Mouse (Mus musculus) heart, postnatal 36 days (tissue): Measurements from ENCODE around the gene Ago4. TPM values are rescaled to one million over a fixed set of nuclear protein-coding genes. Genes with fewer than 3 reads are reported as not detected.
"Not testable (repeated sequence)": the region's sequence is repeated elsewhere in the genome, so short reads cannot be mapped to it uniquely, and the experiment has no call there.

ENCODE experiments used
- DNase-seq, 2 experiments: peaks; one replicate each; pipeline ENCODE4 v3.0.0; 2021 to 2022
- intact Hi-C: fragments of 180-260 bp; cut with DNase I; formaldehyde crosslinking; loops from one replicate; pipeline ENCODE4 v1.15.1; 2025
- total RNA-seq, 2 experiments: library from RNA; stranded (reverse); gene quantifications; 2 replicates each; pipeline ENCODE4 v1.2.3; 2021

Gene Ago4
- 1 to 10 TPM; 9.2 to 9.7 TPM for total RNA-seq

DNA sequence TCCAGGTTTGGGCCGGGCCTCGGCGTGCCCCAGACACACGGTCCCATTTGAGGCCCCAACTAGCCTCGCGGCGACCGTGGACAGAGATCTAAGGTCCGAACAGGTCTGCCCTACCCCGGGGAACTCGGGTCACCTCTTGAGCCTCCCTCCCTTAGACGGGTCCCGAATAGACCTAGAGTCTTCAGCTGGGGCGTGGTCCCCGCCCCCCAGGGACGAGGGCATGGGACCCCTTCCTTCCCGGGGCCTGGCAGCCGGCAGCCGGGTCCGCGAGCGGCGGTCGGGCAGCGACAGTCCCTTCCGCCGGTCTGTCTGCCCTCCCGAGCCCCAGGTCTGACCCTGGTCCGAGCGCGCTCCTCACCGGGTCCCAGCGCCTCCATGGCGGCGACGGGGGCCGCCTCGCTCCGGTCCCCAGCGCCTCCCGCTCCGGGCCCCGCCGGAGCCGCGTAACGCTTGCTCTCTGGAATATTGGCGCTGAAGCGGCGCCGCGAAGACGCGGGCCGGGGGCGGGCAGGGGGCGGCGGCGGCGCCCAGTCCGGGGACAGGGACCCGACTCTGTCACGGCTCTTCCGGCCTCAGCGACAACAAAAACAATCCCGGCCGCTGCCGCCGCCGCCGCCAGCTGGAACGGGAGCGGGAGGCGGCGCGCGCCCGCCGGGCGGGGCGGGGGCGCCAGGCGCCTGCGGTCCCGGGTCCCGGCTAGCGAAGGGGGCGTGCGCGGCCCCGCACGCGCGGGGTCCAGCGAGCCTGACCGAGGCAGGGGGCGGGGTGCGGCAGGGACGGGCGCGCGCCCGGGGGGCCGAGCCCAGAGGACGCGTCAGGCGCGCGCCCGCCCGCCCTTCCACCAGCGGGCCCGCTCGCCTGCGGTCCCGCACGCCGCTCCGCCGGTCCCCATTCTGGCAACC, at the start of gene Ago4:
Ago4 (minus strand) TSS at position 646 of the 902 bp plus-strand sequence.
- peak; percentile 57 to 60 for DNase-seq
- intact Hi-C loops, result no loop called here

- no peak for DNase-seq
- intact Hi-C loops, result no loop called here
These were observed 45.8 kb upstream of the Ago4 start for GRCm38 (mm10) chr4:126579077-126579476.

DNA sequence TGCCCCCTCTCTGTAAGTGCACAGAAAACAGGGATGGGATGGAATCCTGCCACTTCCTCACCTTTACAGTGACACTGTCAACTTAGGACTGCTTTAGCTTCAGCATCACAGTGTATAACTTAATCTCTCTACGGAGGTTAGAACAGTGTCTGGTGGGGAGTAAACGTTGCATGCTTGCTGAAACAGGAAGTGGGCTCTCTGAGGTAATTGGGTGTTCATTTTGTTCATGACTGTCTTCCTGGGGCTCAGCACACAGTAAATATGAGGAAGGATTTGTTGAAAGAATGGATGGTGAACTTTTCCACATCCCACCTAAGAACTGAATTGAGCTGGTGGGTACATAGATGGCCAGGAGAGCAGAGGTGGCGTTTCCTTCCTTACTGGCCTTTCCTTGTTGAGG, 44.6 kb upstream of the Ago4 start:
- no peak for DNase-seq
- intact Hi-C loops, result no loop called here

DNA sequence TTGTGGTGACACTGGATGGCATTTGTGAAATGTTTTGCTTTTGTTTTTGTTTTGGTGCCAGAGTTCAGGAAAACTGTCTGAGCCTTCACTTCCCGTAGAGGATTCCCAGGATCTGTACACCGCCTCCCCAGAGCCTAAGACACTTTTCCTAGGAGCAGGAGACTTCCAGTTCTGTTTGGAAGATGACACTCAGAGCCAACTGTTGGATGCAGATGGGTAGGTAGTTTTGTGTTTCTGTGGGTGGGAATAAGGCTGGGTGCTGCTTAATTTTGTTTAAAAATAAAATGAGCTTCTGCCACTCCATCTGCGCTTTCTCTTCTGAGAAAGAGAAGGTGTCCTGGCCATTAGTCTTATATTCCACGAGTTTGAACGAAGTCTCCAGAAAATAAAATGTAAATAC, 43.0 kb upstream of the Ago4 start:
- DNase-seq, result no peak
- intact Hi-C loops, result no loop called here

DNA sequence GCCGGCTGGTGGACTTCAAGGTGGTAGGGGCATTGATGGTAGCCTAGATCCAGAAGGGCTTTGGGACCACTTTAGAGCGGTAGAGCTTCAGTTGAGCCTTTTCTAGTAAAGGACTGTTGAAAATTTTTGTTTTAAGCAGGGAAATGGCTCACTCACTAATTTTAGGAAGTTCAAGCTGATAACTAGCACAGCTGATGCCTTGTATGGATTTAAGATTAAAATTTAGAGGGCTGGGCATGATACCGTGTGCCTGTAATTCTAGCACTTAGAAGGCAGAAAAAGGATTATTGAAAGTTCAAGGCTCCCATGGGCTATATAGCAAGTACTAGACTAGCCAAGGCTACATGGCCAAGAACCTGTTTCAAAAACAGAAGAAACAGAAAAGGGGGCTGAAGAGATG, 36.5 kb upstream of the Ago4 start:
- no peak for DNase-seq
- intact Hi-C loops, result no loop called here

DNA sequence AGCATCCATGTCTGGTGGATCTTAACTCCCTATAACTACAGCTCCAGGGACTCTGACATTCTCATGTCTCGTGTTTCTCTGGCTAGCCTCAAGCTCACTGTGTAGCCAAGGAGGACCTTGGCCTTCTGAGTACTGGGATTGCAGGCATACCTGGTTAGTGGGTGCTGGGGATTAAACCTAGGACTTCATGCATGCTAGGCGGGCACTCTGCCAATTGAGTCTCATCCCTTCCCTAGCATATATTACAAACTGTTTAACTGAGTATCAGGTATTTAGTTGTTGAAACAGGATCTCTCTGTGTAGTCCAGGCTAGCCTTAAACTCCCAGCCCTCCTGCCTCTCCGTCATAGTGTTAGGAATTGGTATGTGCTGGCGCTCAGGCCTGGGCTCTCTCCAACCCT, 34.0 kb upstream of the Ago4 start:
- DNase-seq, result no peak
- intact Hi-C loops, result no loop called here

DNA sequence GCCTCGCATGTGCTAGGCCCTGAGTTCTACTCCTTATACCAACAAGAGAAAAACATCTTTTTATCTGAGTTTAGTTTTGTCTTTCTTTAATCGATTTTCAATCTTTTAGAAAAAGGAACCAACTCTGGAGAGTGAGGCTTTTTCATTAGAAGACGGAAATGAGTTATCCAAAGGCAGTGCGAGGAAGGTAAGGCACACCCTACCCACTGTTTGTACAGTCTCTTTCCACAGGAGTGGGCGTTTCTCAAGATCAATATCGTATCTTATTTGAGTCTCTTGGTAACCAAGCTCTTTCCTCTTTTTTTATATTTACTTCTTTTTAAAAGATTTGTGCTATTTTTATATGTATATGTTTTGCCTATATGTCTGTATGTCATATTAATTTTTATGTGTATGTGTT, 30.5 kb upstream of the Ago4 start:
- intact Hi-C loops, result no loop called here
- no peak for DNase-seq

DNA sequence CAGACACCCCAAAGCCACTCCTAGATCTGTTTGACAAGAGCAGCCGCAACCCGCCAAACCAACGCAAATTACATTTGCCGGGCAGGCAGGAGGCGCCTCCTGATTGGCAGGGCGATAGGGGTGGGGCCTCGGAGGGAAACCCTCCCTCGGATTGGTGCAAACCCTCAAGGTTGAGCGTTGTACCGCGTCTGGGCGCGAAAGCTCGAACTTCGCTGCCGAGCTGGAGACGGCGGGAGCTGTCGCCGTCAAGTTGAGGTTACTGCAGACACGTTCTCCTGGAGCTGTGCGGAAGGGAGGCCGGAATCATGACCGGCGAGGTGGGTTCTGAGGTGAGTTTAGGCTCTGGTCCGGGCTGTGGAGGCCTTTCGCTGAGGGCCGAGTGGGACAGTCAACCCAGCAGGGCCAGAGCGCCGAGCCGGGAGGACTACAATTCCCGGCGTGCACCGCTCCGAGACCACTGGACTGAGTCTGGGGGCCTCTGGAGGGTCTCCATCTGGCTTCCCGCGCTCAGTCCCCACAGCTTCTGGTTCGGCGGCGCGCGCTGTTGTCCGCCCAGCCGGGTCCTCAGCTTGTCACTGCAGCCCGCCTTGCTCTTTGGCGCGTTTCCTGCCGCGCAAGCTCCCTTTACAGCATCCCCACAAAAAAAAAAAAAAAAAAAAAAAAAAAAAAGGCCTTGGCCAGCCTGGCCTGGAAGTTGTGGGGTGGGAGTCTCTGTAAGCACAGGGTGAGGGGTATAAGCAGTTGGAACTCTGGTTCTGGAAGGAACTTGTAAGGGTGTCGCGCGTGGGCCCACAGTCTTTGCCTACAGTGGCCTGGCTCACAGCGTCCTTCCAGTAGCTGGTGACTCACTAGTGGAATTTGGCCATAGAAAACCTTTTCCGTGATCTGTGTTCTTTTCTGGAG, 23.8 kb upstream of the Ago4 start, which contains the start of gene Clspn:
Clspn (plus strand) TSS at position 127 of the 903 bp plus-strand sequence.
- DNase-seq, result peak; percentile 82 to 84
- intact Hi-C loops, result loop anchor here (5.0 to 10.0 kb wide), 4 partner anchors 120 to 768 kb away; partner anchors contain the start of gene Psmb2

- intact Hi-C loops, result loop anchor here (1.0 to 10.0 kb wide), 3 partner anchors 187 to 770 kb away; no protein-coding TSS in a partner anchor
These were observed 21.2 kb upstream of the Ago4 start for GRCm38 (mm10) chr4:126554462-126554861.

GRCm38 (mm10) chr4:126553685-126554084, 20.4 kb upstream of the Ago4 start:
- intact Hi-C loops, result loop anchor here (1.0 to 10.0 kb wide), 3 partner anchors 188 to 771 kb away; no protein-coding TSS in a partner anchor
- DNase-seq, result no peak

More at GRCm38 (mm10) chr4:126554462-126554861, 21.2 kb upstream of the Ago4 start:
- peak; percentile 5 to 7 for DNase-seq

GRCm38 (mm10) chr4:126553105-126553504, 19.8 kb upstream of the Ago4 start:
- intact Hi-C loops, result loop anchor here (10.0 kb wide), 1 partner anchor 772 kb away; no protein-coding TSS in a partner anchor
- DNase-seq, result no peak

- intact Hi-C loops, result loop anchor here (10.0 kb wide), 1 partner anchor 773 kb away; no protein-coding TSS in a partner anchor
- DNase-seq, result no peak
These were observed 18.9 kb upstream of the Ago4 start for GRCm38 (mm10) chr4:126552136-126552535.

DNA sequence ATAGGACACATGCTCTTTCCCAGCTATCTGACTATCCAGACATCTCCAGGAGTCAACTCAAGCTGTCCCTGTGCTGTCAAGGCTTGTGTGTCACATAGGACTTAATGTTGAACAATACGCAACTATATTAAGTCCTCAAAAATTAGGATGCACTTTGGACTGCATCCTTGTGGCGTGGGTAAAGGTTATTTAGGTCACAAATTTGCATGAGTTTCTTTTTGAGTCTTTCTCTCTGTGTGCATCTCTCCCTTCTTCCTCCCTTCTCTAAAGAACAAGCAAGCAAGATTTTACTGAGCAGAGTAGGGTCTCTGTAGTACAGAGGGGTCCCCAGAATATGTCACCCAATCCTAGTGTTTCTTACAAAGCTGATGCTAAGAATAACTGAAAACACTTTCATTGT, 12.9 kb upstream of the Ago4 start:
- intact Hi-C loops, result no loop called here
- no peak for DNase-seq

GRCm38 (mm10) chr4:126545703-126546102, 12.4 kb upstream of the Ago4 start:
- intact Hi-C loops, result no loop called here
- DNase-seq, result no peak

DNA sequence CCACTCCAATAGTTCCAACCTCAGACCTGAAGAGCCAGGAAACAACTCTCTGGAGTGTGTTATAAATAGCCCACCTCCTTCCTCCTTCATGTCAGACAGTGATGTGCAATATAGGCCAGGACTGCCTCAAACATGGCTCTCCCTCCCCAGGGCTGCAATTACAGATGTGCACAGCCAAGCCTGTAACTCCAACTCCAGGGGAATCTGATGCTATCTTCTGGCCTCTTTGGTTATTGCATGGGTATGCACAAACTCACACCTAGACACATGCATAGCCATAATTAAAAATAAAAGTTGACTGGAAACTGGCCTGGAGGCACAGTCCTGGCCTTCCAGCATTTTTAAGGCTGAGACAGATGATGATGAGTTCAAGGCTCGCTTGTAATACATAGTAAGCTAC, 11.7 kb upstream of the Ago4 start:
- DNase-seq, result no peak
- intact Hi-C loops, result no loop called here

GRCm38 (mm10) chr4:126542838-126543237, 9.6 kb upstream of the Ago4 start:
- intact Hi-C loops, result no loop called here
- no peak for DNase-seq

DNA sequence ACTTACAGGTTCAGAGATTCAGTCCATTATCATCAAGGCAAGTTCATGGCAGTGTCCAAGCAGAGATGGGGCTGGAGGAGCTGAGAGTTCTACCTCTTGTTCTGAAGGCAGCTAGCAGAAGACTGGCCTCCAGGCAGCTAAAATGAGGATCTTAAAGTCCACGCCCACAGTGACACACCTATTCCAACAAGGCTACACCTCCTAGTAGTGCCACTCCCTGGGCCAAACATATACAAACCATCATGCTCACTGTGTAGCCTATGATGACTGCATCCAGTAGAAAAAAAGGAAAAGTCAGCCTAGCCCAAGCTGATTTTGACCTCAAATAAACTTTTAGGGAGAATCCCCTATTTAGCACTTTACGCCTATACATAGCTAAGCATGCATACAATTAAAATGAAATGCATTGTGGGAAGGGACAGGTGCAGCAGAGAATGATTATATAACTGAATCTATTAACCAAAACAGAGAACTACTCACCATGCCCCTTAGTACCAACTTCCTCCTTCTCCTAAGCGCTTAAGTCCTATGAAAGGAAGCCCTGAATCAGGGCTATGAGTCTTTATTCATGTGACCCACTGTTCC, 7.3 kb upstream of the Ago4 start:
- intact Hi-C loops, result no loop called here

GRCm38 (mm10) chr4:126536865-126537264, 3.6 kb upstream of the Ago4 start:
- intact Hi-C loops, result no loop called here
- DNase-seq, result no peak

More for the DNA sequence above, 7.3 kb upstream of the Ago4 start:
- no peak for DNase-seq

DNA sequence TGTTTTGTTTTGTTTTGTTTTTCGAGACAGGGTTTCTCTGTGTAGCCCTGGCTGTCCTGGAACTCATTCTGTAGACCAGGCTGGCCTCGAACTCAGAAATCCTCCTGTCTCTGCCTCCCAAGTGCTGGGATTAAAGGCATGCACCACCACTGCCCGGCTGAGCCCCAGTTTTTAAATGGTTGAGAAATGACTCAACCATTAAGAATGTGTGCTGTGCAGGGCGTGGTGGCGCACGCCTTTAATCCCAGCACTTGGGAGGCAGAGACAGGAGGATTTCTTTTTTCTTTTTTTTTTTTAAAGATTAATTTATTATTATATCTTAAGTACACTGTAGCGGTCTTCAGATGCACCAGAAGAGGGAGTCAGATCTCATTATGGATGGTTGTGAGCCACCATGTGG, 2.4 kb upstream of the Ago4 start:
- intact Hi-C loops, result not testable (repeated sequence)

DNA sequence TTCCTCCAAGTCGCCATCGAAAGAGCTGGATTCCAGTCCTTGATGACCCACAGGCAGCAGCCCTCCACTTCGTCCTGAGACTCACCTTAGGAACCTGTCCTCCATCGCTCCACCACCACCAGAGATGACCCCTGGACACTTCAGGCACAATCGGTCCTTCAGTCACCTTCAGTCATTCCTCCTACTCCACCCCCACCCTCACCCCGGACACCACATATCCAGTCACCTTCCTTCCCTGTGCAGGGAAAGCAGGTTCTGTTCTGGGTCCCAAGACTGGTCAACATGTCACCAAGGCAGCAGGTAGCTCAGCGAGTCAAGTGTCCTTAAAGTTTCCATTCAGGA, 428 bp upstream of the Ago4 start:
- intact Hi-C loops, result no loop called here
- DNase-seq, result no peak

More for the DNA sequence above, 2.4 kb upstream of the Ago4 start:
- DNase-seq, result not testable (repeated sequence)

DNA sequence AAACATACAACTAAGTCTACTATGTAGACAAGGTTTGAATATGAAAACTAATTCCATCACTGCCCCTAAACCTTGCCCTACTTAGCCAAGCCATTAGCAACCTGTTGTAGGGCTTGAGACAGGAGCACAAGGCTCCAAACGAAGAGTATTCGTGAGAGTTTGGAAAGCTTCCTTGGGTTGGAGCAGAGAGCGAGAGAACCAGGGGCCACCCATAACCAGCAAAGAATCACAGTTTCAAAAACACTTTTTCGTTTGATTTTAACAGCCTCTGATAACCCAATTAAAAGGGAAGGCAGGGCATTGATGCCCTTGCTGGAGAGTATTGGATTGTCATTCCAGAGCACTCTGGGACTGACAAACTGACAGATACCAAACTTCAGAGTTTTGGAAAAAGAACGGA, 980 bp downstream of the Ago4 start:
- intact Hi-C loops, result no loop called here
- no peak for DNase-seq
